Mouse (Mus musculus) E14TG2a.4 (cell line): ENCODE measurements at regions not wholly inside any gene's neighbourhood (a gene's known extent, or its start where the extent isn't known, plus 50 kb on each side); places are given as distances from the start of the nearest gene placed in this dataset.

Experiments
- CTCF ChIP-seq: conservative IDR thresholded peaks from 2 replicates; pipeline ENCODE4 v1.5.1; 2014; ENCODE audit warnings: low read length
- NANOG ChIP-seq: IDR thresholded peaks from 2 replicates; pipeline ENCODE4 v1.6.1; 2014; ENCODE audit warnings: borderline replicate concordance, low read length, mixed read lengths
- POU5F1 ChIP-seq: IDR thresholded peaks from 2 replicates; pipeline ENCODE4 v1.6.1; 2014; ENCODE audit warnings: low read length, borderline replicate concordance

DNA sequence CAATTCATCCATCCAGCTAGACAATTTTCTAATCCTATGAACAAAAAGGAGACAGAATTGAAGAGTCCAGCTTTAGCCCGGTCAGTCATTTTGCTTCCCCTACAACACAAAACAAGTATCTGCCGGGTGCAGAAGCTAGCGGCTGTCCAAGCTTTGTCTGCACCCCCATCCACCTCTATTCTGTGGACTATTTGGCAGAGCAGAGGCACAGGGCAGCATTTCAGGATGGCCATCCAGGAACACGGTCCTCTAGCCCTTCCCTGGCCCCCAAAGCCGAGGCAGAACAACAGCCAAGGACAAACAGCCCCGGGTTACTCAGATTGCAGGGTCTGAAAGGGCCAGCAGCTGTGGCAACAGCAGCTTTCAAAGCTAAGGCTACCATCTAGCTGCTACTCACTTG is 358.6 kb downstream of the Sec23a start:
- TF ChIP-seq POU5F1 (no peak), CTCF (no peak), NANOG (no peak)
